Mouse (Mus musculus) splenic B cell, adult 2 months (primary cell): Measurements from ENCODE around the gene Mrc2.
A peak's percentile ranks its signal among the peaks of the same experiment; 100 is the strongest.

Experiments used
- DNase-seq: peaks from one replicate; pipeline ENCODE4 v3.0.0-alpha.2; 2011; ENCODE audit warnings: low read depth, low spot score
- H3K27me3 ChIP-seq: 2 replicates; pipeline ENCODE4 v1.6.1; 2012; ENCODE audit warnings: mild to moderate bottlenecking, low read length, moderate library complexity, mixed read lengths; ENCODE audit not compliant: control insufficient read depth, poor library complexity, insufficient read depth, severe bottlenecking
- H3K36me3 ChIP-seq: 2 replicates; pipeline ENCODE4 v1.6.1; 2012; ENCODE audit warnings: mild to moderate bottlenecking, low read length, moderate library complexity, mixed read lengths; ENCODE audit not compliant: control insufficient read depth, poor library complexity, insufficient read depth, severe bottlenecking

The Mrc2 gene

DNA sequence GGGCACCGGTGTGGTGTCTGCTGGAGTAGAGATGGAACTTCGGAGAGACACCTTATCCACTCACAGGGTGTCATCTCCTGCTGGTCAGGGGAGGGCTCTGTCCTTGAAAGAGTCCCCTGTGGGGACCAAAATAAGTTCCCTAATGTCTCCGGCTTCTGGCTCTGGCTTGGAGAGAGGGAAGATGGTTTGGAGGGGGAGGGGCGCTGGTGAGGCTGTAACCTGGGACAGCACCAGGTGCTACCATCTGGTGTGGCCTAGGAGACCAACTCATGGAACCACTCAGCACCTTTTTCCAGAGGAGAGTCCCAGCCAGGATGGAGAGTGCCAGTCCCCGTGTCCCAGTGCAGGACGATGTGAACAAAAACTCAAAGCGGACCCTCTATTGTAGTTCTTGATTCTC lies 58.2 kb downstream of the Mrc2 start:
- no peaks in the 10 kb centered on the region for H3K27me3 ChIP-seq
- DNase-seq, result no peak
- H3K36me3 ChIP-seq, result no peaks in the 10 kb centered on the region

DNA sequence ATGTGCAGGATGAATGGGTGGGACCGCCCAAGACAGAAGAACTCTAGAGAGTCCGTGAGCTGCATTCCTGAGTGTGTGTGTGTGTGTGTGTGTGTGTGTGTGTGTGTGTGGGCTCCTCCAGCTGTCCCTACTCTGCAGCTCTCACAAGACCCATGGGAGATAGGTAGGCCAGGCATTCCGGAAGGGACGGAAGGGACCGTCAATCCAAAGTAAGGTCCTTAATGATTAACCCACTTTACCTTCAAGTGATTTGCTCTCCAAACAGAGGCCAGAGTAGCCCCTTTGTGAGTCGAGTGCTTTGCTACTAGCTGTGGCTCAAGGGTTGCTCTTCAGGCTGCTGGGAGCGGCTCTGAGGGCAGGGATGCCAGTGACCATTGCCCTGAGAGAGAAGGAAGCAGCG lies 59.7 kb downstream of the Mrc2 start:
- no peaks in the 10 kb centered on the region for H3K36me3 ChIP-seq
- DNase-seq, result no peak

DNA sequence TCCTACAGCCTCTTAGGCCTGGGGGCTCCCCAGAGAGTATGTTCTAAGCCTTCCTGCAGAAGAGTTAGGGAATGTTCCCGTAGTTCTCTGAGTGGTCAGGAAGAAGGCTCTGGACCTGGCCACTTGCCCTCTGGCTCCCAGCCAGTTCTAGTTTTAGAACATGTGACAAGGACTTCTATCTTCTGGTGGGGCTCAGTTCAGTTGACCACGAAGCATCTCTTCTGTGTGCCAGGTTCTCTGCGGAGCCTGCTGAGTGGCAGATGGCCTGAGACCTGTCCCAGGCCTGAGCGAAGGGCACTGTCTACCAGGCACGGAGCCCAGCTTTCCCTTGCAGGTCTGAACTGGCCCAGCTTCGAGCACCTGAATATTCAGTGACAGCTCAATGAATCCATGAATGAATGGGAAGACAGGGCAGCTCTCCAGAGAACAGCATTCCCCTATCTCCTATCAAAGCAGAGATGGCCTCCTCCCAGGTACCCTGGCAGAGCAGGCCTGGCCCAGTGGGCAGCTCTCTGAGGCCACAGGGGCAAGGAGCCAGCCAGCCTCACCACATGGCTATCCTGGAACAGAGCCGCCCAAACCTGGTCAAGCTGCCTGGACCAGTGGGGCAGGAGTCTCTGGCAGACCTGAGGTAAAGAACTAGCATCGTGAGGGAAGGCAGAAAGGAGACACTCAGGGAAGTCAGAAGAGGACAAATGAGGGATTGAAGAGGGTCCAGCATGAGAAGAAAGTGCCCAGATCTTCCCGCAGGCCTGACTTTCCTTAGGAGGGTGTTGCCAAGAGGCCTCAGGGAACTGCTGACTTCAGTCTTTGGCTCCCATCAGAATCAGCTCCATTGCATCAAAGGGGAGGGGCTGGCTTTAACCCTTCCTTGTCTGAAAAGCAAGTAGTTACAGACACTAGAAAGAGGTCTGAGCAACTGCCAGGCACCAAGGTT lies 60.8 kb downstream of the Mrc2 start:
- no peaks in the 10 kb centered on the region for H3K36me3 ChIP-seq
- no peaks in the 10 kb centered on the region for H3K27me3 ChIP-seq
- DNase-seq, result no peak

More for the DNA sequence above, 59.7 kb downstream of the Mrc2 start:
- no peaks in the 10 kb centered on the region for H3K27me3 ChIP-seq

DNA sequence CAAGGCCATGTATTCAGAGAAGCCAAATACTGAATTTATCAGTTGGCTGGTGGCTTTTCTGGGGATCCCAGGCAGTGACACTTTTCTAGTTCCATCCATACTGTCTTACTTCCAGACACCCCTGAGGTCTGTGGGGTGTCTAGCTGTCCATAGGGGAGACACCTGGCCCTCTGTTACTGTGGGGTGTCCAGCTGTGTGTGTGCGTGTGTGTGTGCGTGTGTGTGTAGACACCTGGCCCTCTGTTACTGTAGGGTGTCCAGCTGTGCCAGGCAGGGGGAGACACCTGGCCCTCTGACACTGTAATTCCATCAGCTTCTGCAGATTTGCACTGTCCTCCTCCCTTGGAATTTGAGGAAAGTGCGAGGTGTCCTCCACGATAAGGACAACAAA lies 61.4 kb downstream of the Mrc2 start:
- no peaks in the 10 kb centered on the region for H3K36me3 ChIP-seq
- no peak for DNase-seq
- H3K27me3 ChIP-seq, result no peaks in the 10 kb centered on the region

DNA sequence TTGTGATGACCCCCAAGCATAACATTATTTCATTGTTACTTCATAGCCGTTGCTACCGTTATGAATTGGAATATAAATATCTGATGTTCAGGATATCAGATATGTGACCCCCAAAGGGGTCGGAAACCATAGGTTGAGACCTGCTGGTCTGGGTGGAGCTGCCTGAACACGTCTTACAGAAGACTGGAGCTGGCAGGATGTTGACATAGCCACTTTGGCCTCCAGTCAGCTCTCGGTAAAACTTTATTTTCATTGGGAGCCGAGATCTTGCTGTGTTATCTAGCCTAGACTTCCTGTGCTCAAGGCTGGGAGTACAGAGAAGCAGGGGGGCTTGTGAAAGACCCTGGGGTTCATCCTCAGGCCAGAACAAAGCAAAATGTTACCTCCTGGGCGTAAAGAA lies 63.9 kb downstream of the Mrc2 start:
- no peaks in the 10 kb centered on the region for H3K27me3 ChIP-seq
- no peaks in the 10 kb centered on the region for H3K36me3 ChIP-seq
- no peak for DNase-seq

DNA sequence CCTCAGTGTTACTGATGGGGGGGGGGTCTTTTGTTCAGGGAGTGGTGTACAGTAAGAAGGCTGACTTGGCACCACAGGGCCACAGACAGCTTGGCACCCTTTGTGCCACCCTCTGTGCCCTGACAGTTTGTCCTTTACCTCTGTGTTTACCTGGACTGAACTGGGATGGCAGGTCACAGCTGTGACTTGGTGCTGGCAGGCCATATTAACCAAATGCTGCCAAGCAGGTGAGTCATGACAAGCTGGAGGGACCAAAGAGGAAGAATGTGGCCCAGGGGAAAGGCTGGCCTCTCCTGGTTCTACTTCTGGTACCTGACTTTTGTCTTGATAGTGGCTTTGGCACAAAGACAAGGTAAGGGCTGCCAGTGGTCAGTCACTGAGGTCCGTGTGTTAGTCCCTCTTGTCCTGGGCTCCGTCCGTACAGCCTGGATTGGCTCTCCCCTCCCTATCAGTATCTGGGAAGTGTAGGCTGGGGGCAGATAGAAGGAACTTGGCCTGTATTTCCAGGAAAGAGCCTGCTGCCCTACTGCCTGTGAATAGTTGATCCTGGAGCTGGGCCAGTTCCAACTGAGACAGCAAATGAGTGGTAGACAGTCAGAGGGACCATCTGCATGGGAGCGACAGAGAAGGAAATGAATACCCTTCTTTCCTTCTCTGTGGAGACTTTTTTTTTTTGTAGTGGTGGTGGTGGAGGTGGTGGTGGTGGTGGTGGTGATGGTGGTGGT lies 69.8 kb downstream of the Mrc2 start:
- no peak for DNase-seq
- no peaks in the 10 kb centered on the region; the same call in 1 of the 2 replicates for H3K27me3 ChIP-seq
- H3K36me3 ChIP-seq, result no peaks in the 10 kb centered on the region

DNA sequence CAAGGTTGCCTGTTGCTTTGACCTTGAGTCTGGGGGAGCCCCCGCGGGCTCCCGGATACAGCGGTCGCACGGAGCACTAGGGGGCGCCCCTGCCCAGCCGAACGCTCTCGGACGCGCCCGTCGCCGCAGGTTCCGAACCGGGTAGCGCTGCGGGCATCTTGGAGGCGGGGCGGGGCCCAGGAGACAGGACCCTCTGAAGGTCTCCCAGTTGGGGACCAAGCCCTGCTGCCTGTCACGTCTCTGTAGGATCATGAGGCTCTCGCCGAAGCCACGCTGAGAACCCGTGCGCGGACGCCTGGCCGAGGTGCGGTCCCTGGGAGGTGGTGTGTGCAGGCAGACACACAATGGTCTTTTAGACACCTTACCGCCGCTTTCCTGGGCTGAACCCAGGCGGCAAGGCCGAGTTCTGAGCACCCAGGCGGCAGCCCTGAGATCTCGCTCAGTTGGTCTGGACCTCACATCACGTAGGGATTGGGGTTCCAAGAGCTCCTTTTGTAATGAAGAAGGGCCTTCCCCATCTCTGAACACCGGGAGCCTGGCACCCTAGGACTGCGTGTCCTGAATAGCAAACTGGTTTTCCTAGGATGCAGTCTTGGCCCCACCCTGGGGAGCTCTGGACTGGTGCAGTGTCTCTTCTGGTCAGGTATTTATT lies 70.6 kb downstream of the Mrc2 start:
- Histone ChIP-seq H3K36me3 (no peaks in the 10 kb centered on the region), H3K27me3 (no peaks in the 10 kb centered on the region; the same call in 1 of the 2 replicates)
- peak; percentile 69 for DNase-seq

DNA sequence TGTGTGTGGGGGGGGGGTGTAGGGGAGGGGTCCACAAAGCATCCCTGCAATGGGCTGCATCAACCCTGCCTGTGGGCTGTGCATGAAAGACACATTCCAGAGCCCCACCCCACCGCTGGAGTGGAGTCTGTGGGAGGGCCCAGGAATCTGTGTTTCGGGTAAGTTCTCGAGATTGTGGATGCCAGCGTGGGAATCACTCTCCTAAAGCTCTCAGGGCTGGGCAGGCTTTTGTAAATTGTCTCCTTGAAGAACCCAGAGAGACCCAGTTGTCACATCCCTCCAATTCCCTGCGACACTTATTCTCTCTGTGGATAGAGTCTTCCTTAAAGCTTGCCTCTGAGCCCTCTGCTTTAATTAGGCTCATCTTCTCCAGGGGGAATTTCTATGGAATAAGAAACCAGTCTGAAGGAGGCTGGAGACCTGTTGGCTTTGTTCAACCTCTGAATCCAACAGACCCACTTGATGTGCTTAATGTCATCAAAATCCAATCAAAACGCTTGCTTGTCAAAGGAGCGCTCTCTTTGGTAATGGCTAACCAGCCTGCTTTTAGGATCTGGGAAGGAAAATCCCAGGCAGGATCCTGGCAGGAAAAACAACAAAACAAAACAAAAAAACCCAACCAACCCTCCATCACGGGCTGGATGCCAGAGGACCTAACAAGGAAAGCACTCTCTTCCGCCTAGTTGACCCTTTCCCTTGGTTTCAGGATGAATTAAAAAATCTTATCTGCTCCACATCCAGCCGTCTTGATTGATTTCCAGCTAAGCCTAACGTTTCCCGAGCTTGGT lies 71.3 kb downstream of the Mrc2 start:
- no peak for DNase-seq
- Histone ChIP-seq H3K27me3 (no peaks in the 10 kb centered on the region; the same call in 1 of the 2 replicates), H3K36me3 (no peaks in the 10 kb centered on the region)

DNA sequence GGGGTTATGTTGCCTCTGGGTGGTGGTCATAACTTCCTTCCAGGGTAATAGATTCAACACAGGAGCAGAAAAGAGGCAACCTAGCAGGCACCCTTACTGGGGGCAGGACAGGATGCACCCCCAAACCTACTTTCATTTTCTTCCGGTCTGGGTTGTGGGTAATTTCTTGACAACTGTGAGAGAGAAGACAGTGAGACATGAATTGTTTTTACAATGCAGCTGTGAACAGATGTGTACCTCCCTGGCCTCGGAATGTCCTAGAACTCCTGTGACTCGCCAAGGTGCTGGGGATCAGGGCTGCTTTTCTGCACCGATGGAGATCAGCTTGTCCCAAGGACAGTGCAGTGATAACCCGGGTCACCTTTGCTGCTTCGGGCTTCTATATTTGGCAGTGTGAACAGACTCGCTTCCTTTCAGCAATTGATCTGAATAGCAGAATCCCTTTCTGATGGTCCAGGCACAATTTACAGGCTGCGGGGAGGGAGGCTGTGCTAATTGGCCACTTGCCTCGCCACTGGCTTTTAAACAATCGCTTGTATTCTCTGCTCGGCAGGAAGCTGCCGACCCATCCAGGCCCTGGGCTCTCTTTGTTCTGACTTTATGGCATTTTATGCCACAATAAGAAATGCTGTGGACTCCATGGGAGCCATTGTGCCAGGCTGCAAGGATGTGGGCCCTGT lies 72.1 kb downstream of the Mrc2 start:
- DNase-seq, result peak; percentile 8
- no peaks in the 10 kb centered on the region for H3K36me3 ChIP-seq
- no peaks in the 10 kb centered on the region; the same call in 1 of the 2 replicates for H3K27me3 ChIP-seq

DNA sequence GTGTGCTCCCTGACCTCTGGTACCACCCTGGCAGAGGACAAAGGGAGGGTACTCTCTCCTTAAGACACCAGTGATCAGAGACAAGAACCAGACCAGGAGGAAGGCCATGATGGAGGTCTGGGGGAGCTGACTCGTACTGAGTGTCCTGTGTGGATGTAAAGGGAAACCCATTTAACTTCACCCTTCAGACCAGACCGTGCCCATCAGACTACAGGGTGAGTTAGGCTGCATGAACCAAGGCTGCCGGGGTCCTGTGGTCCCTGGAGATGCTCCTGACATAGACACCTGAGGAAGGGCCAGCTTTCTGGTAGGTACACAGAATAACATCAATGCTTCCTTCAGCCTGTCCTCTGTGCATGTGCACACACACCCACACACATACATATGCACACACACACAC lies 73.2 kb downstream of the Mrc2 start:
- no peaks in the 10 kb centered on the region; the same call in 1 of the 2 replicates for H3K27me3 ChIP-seq
- DNase-seq, result no peak
- H3K36me3 ChIP-seq, result no peaks in the 10 kb centered on the region

DNA sequence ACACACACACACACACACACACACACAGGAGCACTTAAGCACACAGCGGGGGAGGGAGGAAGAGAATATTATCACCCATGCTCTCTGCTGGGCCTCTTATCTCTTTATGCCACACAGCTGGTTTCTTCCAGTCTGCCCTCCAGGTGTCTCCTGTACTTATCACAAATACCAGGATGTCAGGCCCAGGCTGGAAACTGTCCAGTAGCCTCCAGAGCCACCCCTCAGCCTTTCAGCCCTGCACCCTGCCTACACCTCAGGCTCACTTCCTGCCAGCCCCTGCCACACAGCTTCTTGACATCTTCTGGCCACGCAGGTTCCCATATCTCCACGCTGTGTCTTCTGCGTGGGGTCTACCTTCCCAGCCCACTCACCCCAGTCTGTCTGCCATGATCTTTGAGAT lies 73.6 kb downstream of the Mrc2 start:
- no peak for DNase-seq
- no peaks in the 10 kb centered on the region; the same call in 1 of the 2 replicates for H3K27me3 ChIP-seq
- H3K36me3 ChIP-seq, result no peaks in the 10 kb centered on the region

DNA sequence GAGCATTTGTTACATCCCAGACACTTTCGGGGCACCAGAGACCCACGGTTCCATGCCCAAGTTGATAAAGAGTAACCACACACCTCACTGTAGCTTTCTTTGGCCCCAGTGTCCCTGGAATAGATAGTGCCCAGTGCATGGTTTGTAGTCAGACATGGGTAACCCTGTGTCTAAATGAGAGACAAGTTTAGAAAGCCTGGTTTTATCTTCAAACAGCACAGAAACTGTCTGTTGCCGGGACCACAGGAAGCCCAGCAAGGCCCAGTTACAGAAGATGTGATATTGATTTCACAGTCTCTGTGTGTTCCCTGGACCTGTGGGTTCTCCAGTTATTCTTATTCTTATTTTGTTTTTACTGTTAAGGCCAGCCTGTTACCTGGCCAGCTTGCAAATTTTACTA lies 74.7 kb downstream of the Mrc2 start:
- Histone ChIP-seq H3K36me3 (no peaks in the 10 kb centered on the region), H3K27me3 (no peaks in the 10 kb centered on the region; the same call in 1 of the 2 replicates)
- DNase-seq, result no peak

DNA sequence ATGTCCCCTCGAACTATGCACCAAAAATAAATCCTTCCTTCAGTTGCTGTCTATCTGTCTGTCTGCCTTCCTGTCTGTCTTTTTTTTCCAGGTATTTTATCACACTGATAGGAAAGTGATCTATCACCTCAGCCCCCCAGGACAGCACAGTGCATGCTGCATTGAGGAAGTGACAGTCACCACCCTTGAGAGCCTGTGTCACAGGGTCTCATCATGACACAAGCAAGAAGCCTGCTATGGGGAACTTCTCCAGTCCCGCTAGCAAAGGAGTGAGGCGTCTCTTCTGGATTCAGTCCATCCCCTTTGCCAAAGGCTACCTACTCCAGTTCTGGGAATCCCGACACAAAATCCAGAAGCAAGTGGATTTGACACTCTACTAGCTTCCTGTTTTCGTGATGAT lies 76.4 kb downstream of the Mrc2 start:
- no peaks in the 10 kb centered on the region for H3K27me3 ChIP-seq
- no peak for DNase-seq
- no peaks in the 10 kb centered on the region for H3K36me3 ChIP-seq
